Mouse (Mus musculus): Measurements from ENCODE around the gene Edf1.

GRCm38 (mm10) chr2:25583571-25583970 lies 25.9 kb downstream of the Edf1 start:
- TF ChIP-seq POLR2A (IDR thresholded peaks at IDR 0.05; ENCODE audit: extremely low read depth, insufficient read depth, low read length) = no peak
- TF ChIP-seq CTCF (IDR thresholded peaks at IDR 0.05; ENCODE audit: extremely low read depth, insufficient read depth, low read length) = no peak

Measured in cortical plate, adult 2 months (tissue).